Mouse (Mus musculus) mature B cell (primary cell): ENCODE results near the gene Fam228b.
"Not testable (repeated sequence)": the region's sequence is repeated elsewhere in the genome, so short reads cannot be mapped to it uniquely, and the experiment has no call there.

Experiments
- in situ Hi-C: fragments of 300-500 bp; cut with MboI; formaldehyde crosslinking; loops from 2 replicates; pipeline ENCODE4 v1.14.3; 2019

Fam228b gene

DNA sequence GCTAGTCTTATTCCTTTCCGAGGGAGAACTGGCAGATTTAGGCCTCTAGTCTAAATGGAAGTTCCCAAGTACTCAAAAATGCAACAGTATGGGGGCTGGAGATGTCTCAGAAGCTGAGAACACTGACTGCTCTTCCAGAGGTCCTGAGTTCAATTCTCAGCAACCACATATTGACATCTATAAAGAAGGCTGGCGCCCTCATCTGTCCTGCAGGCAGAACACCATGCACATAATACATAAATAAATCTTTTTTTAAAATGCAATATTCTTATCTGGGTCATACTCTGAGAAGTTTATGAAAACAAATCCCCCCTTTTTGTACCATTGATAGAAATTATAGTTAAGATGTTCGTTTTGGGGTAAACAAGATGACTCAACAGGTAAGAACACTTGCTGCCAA is 26.9 kb downstream of the Fam228b start:
- in situ Hi-C loops: no loop called here

GRCm38 (mm10) chr12:4740823-4741222 is 28.2 kb downstream of the Fam228b start:
- in situ Hi-C loops: no loop called here

DNA sequence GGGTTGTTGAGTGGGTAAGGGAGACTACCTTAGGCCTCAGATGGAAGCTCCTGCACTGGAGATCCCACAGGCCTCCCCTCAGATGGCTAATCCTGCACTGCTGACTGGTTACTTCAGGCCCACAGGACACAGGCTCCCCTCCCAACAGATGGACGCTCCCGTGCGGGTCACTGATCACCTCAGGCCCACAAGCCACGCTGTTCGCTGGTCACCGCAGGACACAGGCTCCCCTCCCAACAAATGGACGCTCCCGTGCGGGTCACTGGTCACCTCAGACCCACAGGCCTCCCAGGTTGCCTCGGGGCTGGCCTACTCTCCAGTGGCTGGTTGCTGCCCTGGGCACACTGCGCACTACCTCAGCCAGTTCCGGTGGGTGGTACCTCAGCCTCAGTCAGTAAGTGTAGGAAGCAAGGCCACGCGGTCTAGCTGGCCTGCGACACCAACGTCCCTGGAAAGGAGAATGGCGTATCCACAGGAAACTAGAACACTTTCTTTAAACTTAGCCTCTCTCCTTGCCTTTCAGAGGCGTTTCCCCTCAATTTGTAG is 31.0 kb downstream of the Fam228b start, which contains the start of gene Fam228a:
TSS of gene Fam228a (minus strand) at position 400 of the 546 bp plus-strand sequence.
- in situ Hi-C loops: no loop called here

GRCm38 (mm10) chr12:4732332-4732731 is 36.7 kb downstream of the Fam228b start:
- in situ Hi-C loops: no loop called here

DNA sequence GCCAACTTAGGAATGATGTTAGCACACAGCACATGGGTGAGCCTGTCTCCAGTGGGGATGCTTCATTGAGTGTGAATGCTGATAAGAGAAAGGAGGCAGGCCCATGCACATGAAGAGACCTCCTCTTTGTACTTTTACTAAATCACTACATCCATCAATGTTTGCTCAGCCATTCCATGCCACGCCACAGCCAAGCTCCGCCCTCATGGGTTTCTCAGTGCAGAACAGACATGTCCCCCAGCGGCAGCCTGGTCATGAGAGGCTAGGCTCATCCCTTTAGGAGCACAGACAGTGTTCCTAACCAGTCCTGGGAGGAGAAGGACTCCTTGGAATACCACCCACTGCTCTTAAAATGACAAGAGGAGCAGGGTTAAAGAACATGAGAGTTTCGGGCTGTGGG is 37.4 kb downstream of the Fam228b start:
- in situ Hi-C loops: no loop called here

DNA sequence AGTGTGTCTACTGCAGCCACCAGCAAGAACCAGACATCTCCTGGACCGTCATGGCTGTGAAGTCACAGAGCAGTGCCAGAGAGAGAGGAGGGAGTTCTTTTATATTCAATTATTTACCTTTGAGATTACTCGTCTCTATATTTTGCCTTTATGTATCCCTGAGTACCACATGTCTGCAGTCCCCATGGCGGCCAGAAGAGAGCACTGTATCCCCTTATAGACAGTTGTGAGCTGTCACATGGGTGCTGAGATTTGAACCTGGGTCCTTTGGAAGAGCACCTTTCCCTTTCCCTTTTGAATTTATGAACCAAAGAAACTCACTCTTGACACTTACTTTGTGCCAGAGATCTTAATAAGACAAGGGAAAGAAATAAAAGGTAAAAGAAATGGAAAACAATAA is 39.9 kb downstream of the Fam228b start:
- in situ Hi-C loops: no loop called here

GRCm38 (mm10) chr12:4719762-4720754 is 49.0 kb downstream of the Fam228b start:
- in situ Hi-C loops: no loop called here

- in situ Hi-C loops: no loop called here
Measured at GRCm38 (mm10) chr12:4719066-4719761, 49.9 kb downstream of the Fam228b start.

DNA sequence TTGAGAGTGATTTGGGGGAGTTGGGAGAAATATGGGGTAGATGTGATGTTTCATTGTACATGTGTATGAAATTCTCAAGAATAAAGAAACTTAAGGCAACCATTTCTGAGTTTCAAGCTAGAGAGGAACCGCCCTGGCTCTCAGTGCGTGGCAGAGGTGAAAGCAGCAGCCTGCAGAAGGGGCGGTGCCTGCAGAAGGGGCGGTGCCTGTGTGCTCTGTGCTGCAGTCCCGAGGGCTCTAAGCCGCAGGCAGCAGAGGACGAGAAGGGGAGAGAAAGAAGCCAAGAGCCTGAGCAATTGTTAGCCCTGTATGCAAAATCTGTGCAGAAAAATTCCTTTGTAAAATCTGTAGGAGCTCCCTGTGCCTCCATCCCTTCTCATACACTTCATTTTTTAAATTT is 51.6 kb downstream of the Fam228b start:
- in situ Hi-C loops: no loop called here

GRCm38 (mm10) chr12:4715606-4716005 is 53.5 kb downstream of the Fam228b start:
- in situ Hi-C loops: no loop called here

GRCm38 (mm10) chr12:4713361-4713760 is 55.7 kb downstream of the Fam228b start:
- in situ Hi-C loops: no loop called here

DNA sequence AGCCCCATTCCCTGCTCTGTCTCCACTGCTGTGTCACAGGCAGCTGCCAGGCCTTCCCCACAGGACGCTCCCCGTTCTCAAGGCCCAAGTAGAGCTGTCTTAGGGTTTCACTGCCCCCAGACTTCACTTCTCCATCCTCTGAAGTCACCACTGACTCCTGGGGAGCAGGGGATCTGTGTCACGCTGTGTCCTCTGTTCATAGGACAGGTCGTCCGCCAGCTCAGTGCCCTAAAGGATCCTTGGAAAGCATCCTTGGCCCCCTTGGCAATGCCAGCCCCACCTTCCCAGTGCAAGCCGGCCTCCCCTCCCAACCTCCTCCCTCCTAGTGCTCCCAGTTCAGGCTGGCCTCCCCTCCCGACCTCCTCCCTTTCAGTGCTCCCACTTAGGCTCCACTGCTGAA is 59.1 kb downstream of the Fam228b start:
- in situ Hi-C loops: no loop called here

GRCm38 (mm10) chr12:4708881-4709604 is 60.0 kb downstream of the Fam228b start:
- in situ Hi-C loops: no loop called here

GRCm38 (mm10) chr12:4708296-4708695 is 60.8 kb downstream of the Fam228b start:
- in situ Hi-C loops: no loop called here

- in situ Hi-C loops: no loop called here
Measured at GRCm38 (mm10) chr12:4707488-4708017, 61.5 kb downstream of the Fam228b start.

DNA sequence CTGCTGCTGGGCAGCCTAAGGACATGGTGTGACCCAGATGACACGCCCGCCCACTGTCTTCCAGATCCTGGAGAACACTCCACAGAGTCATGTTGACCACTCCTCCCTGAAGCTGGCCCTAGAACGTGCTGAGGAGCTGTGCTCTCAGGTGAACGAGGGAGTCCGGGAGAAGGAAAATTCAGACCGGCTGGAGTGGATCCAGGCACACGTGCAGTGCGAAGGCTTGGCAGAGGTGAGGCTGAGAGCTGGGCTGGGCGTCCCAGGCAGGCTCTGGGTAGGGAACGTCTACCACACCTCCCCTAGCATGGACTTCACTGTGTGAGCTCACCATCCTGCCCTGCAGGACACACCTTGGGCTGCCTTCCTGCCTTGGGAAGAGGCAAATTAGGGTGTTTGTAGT is 62.2 kb downstream of the Fam228b start:
- in situ Hi-C loops: no loop called here

- in situ Hi-C loops: no loop called here
Measured at GRCm38 (mm10) chr12:4706175-4706574, 62.9 kb downstream of the Fam228b start.

DNA sequence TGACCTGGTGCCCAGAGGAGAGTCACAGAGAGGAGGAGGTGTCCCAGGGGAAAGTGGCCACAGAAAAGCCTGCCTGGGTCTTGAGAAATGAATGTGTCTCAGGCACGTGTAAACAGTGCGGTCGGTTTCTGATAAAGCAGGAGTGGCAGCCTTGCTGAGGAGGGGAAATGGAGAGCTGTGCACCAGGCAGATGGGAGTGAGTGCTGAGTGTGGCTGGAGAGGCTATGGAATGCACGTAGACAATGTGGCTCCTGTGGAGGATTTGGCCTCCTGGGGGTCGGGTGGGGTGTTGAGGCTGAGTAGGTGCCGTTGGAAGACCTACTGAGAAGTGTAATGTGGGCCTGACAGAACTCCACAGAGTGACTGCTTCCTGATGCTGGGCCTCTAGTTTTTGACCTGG is 63.4 kb downstream of the Fam228b start:
- in situ Hi-C loops: not testable (repeated sequence)

- in situ Hi-C loops: no loop called here
Measured at GRCm38 (mm10) chr12:4694534-4694933, 74.5 kb downstream of the Fam228b start.

DNA sequence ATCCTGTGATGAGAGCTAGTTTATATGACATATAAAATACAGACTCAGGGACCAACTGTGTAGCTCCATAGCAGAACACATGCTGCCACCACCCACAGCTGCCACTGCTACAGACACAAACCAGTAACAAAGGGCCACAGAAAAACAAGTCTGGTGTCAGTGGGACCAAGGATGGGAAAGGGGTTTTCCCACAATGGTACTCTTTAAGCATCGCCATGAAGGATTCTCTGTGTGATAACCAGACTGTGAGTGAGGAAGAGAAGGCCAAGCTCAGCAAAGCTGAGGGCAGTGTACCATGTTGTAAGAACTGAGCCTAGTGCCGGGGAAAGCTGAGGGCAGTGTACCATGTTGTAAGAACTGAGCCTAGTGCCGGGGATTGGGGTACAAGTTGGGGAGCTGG is 77.9 kb downstream of the Fam228b start:
- in situ Hi-C loops: no loop called here
